Mouse (Mus musculus) embryo, embryonic 10 days (tissue): Measurements from ENCODE around the gene Prss12.

ENCODE experiments used
- DNase-seq: peaks from one replicate; pipeline ENCODE4 v3.0.0-alpha.2; 2015; ENCODE audit warnings: low spot score

Prss12 gene

GRCm38 (mm10) chr3:123531124-123531523 is 84.4 kb downstream of the Prss12 start:
- no peak for DNase-seq

DNA sequence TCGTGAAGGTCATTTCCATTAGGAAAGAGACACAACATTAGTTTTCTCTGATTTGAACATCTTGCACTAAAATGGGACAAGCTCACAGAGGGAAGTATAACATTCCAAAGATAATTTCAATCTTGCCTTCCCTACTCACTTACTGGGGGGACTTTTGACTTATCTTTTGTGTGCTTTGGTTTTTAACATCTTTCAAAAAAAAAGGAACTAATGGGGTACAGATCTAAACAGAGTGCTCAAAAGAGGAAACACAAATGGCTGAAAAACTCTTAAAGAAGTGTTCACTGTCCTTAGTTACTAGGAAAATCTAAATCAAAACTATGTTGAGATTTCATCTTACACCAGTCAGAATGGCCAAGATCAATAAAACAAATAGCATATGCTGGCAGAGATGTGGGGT is 90.6 kb downstream of the Prss12 start:
- no peak for DNase-seq

GRCm38 (mm10) chr3:123543585-123544304 is 97.0 kb downstream of the Prss12 start:
- DNase-seq, result no peak

DNA sequence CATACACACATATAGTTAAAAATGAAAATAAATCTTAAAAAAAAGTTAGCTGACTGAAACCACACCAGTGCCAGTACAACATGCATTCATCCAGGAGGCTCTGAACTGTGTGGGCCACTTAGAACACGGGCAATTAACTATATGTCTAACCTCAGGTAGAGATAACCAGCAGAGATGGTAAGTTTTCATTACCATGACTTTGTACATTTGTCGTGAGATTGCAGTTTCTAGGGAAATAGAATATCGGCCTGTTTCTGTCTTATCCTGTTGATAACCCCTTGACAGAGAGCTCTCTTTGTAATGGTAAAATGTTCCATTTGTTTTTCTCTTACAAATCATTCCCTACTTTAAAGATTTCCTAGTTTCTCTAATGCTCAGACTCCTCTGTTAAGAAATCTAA is 103.8 kb downstream of the Prss12 start:
- no peak for DNase-seq

- no peak for DNase-seq
These were observed 107.2 kb downstream of the Prss12 start for GRCm38 (mm10) chr3:123553872-123554271.

DNA sequence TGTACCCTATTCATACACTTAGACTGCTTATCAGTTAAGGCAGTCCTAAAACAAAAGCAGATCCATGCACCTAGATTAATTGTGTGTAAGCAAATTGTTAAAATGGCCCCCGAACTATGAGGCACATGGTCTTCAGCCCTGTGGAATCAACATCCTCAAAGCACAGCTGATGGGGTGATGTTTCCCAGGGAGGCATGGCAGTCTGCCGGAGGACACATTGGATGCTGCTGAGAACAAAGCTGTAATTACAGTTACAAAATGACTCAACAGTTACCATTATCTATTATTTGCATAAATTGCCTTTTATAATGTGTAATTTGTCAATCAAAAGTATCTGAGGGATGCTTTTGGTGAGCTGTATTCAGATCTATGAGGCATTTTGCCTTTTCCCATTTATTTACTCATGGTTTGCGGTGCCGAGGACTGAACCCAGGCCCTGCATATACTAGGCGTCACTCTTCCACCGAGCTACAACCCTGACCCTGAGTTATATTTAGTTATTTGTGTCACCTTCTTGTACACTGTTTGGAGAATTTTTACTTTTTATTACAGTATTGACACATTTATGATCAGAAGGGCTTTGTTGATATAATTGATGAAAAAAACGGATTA is 108.6 kb downstream of the Prss12 start:
- DNase-seq, result no peak
